In the genomic region with DNA sequence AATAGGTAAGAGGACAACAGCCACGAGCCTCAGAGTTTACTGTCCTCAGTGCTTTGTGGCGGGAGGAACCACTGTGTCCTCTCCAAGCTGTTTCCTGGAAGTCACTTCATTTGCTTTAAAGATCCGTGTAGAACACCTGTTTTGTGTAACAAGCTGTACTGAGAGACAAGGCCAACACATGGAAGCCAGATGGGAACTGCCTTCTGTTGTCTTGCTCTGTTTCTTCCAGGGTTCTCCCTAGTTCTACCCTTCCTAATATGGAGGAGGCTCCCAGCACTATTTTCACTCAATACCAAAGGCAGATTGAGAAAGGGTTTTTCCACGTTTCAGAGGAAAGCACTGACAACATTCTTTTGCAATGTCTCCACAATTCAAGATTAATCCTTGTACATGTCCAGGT, we compare ENCODE assay signal across 19 mouse cellular contexts.
DNase-seq lines count a peak whose midpoint lies in the region; ATAC-seq and TF ChIP-seq lines count a peak whose summit lies in the region.
"Had no signal": no experiment of that assay in that cellular context is flagged by ENCODE, and none has a peak within 500 bp of the region (broad histone marks: within the 10 kb centered on the region; RNA-seq: fewer than 3 reads in every experiment).

No protein-coding gene starts in this region.

- H3K9me3 ChIP-seq in forebrain, postnatal 0 days (ENCODE audit: low read length), result no peaks in the 10 kb centered on the region
- H3K9me3 ChIP-seq in forebrain, embryonic 11.5 days (ENCODE audit: control insufficient read depth, low read length), result no peaks in the 10 kb centered on the region
- H3K9me3 ChIP-seq in kidney, embryonic 14.5 days (ENCODE audit: control insufficient read depth, low read length), result no peaks in the 10 kb centered on the region
- H3K9me3 ChIP-seq: embryonic facial prominence, embryonic 15.5 days; forebrain, embryonic 10.5 days; forebrain, embryonic 15.5 days; heart, embryonic 12.5 days; hindbrain, embryonic 15.5 days had no signal

- peak; percentile 26 for DNase-seq in forebrain, postnatal 0 days
- DNase-seq in forebrain, embryonic 11.5 days (ENCODE audit: low spot score), result no peak
- DNase-seq in brain, adult 2 months (ENCODE audit: low read depth, low spot score), result peak; percentile 59
- DNase-seq in forelimb bud, embryonic 11.5 days (ENCODE audit: low read depth, low spot score), result peak; percentile 6
- peak; percentile 17 to 33 for DNase-seq in layer of hippocampus, postnatal 14 days (ENCODE audit: low spot score in 2 of 2)
- no peak for DNase-seq in spleen, adult 18-20 months
- DNase-seq: adrenal gland, adult 2 months; adrenal gland, postnatal 25 days; cerebellum, adult 2 months; cerebellum, postnatal 10 days; gastrocnemius, postnatal 14 days; heart, postnatal 36 days had no signal

- H3K36me3 ChIP-seq in forebrain, postnatal 0 days (ENCODE audit: insufficient read depth), result no peaks in the 10 kb centered on the region
- no peaks in the 10 kb centered on the region for H3K36me3 ChIP-seq in forebrain, embryonic 11.5 days (ENCODE audit: control insufficient read depth, insufficient read depth, low read length)
- H3K36me3 ChIP-seq in kidney, embryonic 14.5 days (ENCODE audit: control insufficient read depth, insufficient read depth, low read length), result no peaks in the 10 kb centered on the region
- H3K36me3 ChIP-seq: embryonic facial prominence, embryonic 15.5 days; forebrain, embryonic 10.5 days; forebrain, embryonic 15.5 days; heart, embryonic 12.5 days; hindbrain, embryonic 15.5 days had no signal

- no peak for ATAC-seq in forebrain, postnatal 0 days
- no peak for ATAC-seq in forebrain, embryonic 11.5 days (replicated peaks; ENCODE audit: low FRiP score)
- no peak for ATAC-seq in kidney, embryonic 14.5 days (ENCODE audit: low FRiP score, low TSS enrichment)
- ATAC-seq: forebrain, embryonic 15.5 days had no signal

- no peak for TF ChIP-seq CTCF in forebrain, postnatal 0 days (IDR thresholded peaks at IDR 0.05; ENCODE audit: low read depth)

- H3K4me2 ChIP-seq in forebrain, postnatal 0 days (ENCODE audit: low read depth), result no peak overlapping the region
- H3K4me2 ChIP-seq in forebrain, embryonic 11.5 days (ENCODE audit: low read depth, low read length, severe bottlenecking), result no peak overlapping the region
- no peak overlapping the region for H3K4me2 ChIP-seq in kidney, embryonic 14.5 days (replicated peaks; ENCODE audit: low read depth, low read length)
- H3K4me2 ChIP-seq: embryonic facial prominence, embryonic 15.5 days; forebrain, embryonic 15.5 days; heart, embryonic 12.5 days; hindbrain, embryonic 15.5 days had no signal

- no peaks in the 10 kb centered on the region for H3K27me3 ChIP-seq in forebrain, postnatal 0 days (ENCODE audit: insufficient read depth, low read length)
- no peaks in the 10 kb centered on the region for H3K27me3 ChIP-seq in forebrain, embryonic 11.5 days (ENCODE audit: control insufficient read depth, insufficient read depth, low read length)
- no peaks in the 10 kb centered on the region for H3K27me3 ChIP-seq in kidney, embryonic 14.5 days (ENCODE audit: control insufficient read depth, insufficient read depth, low read length)
- H3K27me3 ChIP-seq: embryonic facial prominence, embryonic 15.5 days; forebrain, embryonic 15.5 days; heart, embryonic 12.5 days; hindbrain, embryonic 15.5 days had no signal

- H3K4me3 ChIP-seq in forebrain, postnatal 0 days (ENCODE audit: low read depth, low read length), result no peak overlapping the region
- no peak overlapping the region for H3K4me3 ChIP-seq in forebrain, embryonic 11.5 days (ENCODE audit: low read depth, low read length)
- H3K4me3 ChIP-seq in kidney, embryonic 14.5 days (ENCODE audit: low read length), result no peak overlapping the region
- H3K4me3 ChIP-seq: embryonic facial prominence, embryonic 15.5 days; erythroblast, embryonic 14.5 days; forebrain, embryonic 10.5 days; forebrain, embryonic 15.5 days; heart, embryonic 12.5 days; hindbrain, embryonic 15.5 days had no signal

- no peak overlapping the region for H3K27ac ChIP-seq in forebrain, postnatal 0 days (ENCODE audit: low read depth, low read length)
- no peak overlapping the region for H3K27ac ChIP-seq in forebrain, embryonic 11.5 days (ENCODE audit: low read depth, low read length)
- no peak overlapping the region for H3K27ac ChIP-seq in kidney, embryonic 14.5 days (ENCODE audit: low read depth, low read length)
- H3K27ac ChIP-seq: embryonic facial prominence, embryonic 15.5 days; forebrain, embryonic 10.5 days; forebrain, embryonic 15.5 days; hindbrain, embryonic 15.5 days had no signal

- H3K4me1 ChIP-seq in forebrain, postnatal 0 days (ENCODE audit: insufficient read depth), result no peaks in the 10 kb centered on the region
- no peaks in the 10 kb centered on the region for H3K4me1 ChIP-seq in forebrain, embryonic 11.5 days (replicated peaks; ENCODE audit: control insufficient read depth, insufficient read depth, low read length)
- H3K4me1 ChIP-seq in kidney, embryonic 14.5 days (ENCODE audit: control insufficient read depth, insufficient read depth, low read length), result no peaks in the 10 kb centered on the region
- H3K4me1 ChIP-seq: embryonic facial prominence, embryonic 15.5 days; forebrain, embryonic 10.5 days; forebrain, embryonic 15.5 days; hindbrain, embryonic 15.5 days had no signal

- WGBS in forebrain, postnatal 0 days, result 64% methylated on average over 4 of the region's 4 CpGs
- WGBS in forebrain, embryonic 11.5 days, result 77% methylated on average over 4 of the region's 4 CpGs
- 74% methylated on average over 4 of the region's 4 CpGs for WGBS in kidney, embryonic 14.5 days

- no peak overlapping the region for H3K9ac ChIP-seq in forebrain, postnatal 0 days
- no peak overlapping the region for H3K9ac ChIP-seq in forebrain, embryonic 11.5 days (ENCODE audit: low read length)
- no peak overlapping the region for H3K9ac ChIP-seq in kidney, embryonic 14.5 days (ENCODE audit: low read depth, low read length)
- H3K9ac ChIP-seq: embryonic facial prominence, embryonic 15.5 days; forebrain, embryonic 15.5 days; heart, embryonic 12.5 days; hindbrain, embryonic 15.5 days had no signal

Comparison
In these comparisons a context has a peak if more than half of its experiments do, and no peak if none do; other contexts are left out.
1. DNase-seq: peak in forebrain, postnatal 0 days (single experiment), brain, adult 2 months (single experiment), forelimb bud, embryonic 11.5 days (single experiment) and layer of hippocampus, postnatal 14 days (2 of 2); none in forebrain, embryonic 11.5 days (single experiment) and spleen, adult 18-20 months (0 of 2).